Mouse (Mus musculus) brain, adult 2 months (tissue): ENCODE results near the gene Hmga1b.
A peak's percentile ranks its signal among the peaks of the same experiment; 100 is the strongest.
"Not testable (repeated sequence)": the region's sequence is repeated elsewhere in the genome, so short reads cannot be mapped to it uniquely, and the experiment has no call there.

Experiments
- DNase-seq: peaks from one replicate; pipeline ENCODE4 v3.0.0; 2011; ENCODE audit warnings: low read depth, low spot score

Gene Hmga1b

DNA sequence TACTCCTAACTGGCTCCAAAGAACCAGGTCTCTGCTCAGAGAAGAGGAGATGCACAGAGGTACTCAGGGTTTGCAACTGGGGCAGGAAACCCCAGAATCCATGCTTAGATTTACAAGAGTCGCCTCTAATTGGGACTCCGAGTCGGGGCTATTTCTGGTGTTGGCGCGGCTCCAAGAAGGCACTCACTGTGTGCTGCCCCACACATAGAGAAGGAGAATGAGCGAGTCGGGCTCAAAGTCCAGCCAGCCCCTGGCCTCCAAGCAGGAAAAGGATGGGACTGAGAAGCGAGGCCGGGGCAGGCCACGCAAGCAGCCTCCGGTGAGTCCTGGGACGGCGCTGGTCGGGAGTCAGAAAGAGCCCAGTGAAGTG, at the start of gene Hmga1b:
Gene Hmga1b (plus strand): TSS at position 123 of the 370 bp plus-strand sequence.
- not testable (repeated sequence) for DNase-seq

DNA sequence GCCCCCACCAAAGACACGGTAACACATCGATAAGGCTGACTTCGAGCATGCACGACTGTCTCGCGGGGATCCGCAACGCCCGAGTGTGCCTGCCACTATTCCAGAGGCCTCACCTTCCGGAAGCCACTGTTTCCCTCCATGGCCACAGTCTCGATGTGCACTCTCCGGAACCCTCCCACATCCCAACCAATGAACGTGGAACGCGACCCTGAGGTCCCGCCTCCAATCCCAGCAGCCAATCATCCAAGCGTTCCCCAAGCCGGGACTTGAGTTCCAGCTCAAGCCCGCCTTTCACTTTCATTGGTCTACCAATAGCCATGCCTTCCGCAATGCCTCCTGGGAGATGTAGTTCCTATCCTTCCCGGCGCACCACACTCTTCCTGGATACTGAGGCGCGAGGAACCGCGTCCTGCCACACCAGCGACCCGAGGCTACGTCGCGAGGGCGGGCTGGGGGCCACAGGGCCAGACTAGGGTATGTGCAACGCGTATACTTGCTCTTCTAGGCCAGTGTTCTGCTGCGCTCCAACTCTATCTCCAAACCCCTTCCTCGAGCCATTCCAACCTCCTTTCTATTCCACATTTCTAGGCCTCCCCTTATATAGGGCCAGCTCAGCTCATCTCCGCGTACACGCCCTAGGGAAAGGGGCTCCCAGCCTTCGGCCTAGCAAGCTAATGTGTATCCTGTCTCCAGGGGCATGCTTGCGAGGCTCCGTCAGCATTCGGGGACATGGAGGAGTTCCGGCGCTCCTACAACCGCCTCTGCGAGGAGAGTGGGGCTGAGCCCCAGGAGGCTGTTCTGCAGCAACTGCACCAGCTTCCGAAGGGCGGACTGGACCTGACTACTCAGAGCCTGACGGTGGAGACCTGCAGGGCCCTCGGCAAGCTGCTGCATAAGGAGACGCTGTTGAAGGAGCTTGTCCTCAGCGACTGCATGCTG, 48.7 kb upstream of the Hmga1b start, which contains the start of the genes Cenpx and Lrrc45:
Gene Cenpx (minus strand): TSS at position 159 of the 939 bp plus-strand sequence.
Gene Lrrc45 (plus strand): TSS at position 346 of the 939 bp plus-strand sequence.
- DNase-seq = peak; percentile 99

DNA sequence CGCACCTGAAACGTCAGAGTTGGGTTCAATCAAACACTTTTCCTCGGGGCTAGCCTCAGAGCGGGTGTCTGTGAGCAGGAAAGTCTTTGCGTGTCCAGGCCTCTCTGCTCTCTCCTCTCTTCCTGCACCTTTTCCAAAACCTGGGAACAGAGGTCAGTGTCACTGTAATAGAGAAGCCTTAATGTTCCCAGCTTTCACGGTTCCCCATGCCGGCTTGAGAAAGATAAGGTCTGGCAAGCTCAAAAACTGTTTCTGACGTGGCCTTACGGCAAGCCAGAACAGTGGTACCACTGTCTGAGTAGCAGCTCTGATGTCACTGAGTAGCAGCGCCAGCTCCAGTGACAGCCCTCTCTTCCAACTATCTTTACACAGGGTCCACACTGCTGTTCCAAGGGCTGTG, 48.0 kb upstream of the Hmga1b start:
- DNase-seq = no peak

DNA sequence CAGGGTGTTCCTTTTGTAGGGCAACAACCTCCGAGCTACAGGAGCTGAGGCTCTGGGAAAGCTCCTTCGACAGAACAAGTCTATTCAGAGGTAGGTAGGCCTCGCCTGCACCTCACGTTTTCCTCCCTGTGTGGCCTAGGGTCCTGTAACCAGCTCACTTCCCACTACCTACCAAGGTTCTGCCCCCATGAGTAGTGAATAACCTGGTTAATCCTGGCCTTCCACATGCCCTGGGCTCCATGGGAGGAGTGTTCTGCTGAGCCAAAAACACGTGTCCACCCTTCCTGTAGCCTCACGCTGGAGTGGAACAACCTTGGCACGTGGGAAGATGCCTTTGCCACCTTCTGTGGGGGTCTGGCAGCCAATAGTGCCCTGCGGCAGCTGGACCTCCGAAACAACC, 47.5 kb upstream of the Hmga1b start:
- no peak for DNase-seq

DNA sequence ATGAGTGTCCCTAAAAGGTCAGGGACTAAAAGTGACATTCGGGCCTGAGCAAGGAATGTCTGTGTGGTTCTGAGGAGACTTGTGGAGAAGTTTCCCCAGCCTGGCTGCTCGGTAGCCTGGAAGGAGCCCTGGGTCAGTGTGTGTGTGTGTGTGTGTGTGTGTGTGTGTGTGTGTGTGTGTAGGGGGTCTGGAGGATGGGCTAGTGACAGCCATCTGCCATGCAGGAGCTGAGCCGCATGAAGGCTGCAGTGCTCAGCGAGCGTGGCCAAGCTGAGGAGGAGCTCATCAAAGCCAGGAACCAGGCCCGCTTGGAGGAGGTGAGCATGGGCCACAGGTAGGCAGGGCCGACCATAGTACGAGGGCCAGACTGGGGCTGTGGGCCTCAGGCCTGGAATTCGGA, 43.4 kb upstream of the Hmga1b start:
- DNase-seq = no peak

DNA sequence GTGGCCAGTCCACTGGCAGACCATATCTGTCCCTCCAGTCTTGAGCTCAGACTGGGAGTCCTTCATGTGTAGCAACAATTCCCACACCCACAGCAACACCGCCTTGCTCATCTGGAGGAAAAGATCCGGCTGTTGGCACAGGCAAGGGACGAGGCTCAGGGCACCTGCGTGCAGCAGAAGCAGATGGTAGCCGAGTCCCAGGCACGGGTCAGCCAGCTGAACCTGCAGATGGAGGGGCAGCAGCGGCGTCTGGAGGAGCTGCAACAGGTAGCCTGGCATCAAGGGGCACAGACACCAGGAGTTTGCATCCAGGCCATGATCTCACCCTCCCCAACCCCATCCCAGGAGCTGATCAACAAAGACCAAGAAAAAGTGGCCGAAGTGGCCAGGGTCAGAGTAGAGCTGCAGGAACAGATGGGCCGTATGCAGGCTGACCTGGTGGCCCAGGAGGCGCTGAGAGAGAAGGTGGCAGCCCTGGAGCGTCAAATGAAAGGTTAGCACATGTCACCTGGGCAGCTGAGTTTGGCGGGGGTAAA, 42.7 kb upstream of the Hmga1b start:
- no peak for DNase-seq

DNA sequence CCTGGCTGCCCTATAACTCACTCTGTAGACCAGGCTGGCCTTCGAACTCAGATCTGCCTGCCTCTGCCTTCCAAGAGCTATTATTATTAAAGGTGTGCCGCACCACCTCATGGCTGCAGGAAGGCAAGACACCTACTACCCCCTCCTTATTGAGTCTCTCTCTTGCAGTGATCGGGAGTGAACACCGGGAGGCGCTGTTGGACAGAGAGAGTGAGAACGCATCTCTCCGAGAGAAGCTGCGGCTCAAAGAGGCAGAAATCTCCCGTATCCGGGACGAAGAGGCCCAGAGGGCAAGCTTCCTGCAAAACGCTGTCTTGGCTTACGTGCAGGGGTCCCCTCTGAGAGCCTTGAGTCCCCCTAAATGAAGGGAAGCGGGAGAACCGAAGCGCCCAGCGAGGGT, 42.1 kb upstream of the Hmga1b start:
- DNase-seq = peak; percentile 96

DNA sequence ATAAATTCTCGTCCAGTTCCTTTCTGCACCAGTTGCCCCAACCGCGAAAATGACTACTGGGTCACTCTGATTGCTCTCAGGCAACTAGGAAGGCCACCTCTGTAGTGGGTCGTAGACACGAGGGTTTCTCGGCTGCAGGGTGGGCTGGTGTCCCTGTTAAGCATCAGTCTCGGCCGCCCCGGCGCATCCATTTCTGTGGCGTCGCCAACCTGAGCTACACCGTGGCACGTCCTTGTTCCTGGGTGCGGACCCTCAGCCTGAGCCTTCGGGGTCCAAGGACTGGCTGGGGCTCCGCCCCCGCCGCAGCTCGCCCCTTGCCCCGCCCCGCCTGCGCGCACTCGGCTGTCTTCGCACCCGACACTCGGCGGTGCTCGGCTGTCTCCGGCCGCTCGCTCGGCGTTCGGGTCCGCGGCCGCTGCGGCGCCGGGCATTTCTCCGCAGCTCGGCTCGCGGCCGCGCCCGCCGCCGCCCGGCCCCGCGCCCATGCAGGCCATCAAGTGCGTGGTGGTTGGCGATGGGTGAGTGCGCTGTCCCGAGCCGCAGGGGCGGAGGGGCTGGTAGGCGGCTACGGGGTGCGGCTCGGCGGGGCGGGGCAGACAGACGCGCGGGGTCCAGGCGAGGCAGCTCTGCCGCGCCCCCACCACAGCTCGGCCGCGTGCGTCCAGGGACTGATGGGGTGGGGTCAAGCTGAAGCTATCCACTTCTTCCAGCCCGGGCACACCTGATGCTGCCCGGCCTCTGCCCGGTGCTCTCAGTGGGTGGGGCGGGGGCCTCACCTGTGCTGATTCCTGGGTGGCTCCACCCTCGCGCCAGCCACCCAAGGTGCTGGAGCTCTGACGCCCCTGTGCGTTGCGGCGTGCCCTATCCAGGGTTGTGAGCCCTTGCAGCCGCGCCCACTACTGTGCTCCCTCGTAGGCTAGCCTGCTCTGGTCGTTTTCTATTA, 41.2 kb upstream of the Hmga1b start, which contains the start of gene Rac3:
Gene Rac3 (plus strand): TSS at position 347 of the 943 bp plus-strand sequence.
- peak; percentile 71 for DNase-seq

DNA sequence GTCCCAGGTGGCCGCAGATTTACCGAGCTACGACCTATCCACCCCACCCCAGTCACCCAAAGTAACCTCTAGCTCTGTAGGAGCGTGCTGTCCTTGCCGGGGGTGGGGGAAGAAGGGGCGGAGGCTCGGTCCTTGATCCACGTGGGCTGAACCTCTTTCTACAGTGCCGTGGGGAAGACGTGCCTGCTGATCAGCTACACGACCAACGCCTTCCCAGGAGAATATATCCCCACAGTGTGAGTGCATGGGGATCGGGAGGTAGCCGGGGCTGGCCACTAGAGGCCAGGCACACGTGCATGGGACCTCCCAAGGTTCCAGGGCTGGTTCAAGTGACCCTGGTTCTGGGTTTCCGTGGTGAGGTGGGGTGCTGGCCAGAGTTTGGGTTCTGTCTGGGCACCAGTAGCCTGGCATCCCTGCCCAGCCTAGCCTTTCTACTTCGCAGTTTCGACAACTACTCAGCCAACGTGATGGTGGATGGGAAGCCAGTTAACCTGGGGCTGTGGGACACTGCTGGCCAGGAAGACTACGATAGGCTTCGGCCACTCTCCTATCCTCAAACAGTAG, 40.4 kb upstream of the Hmga1b start:
- DNase-seq = no peak

DNA sequence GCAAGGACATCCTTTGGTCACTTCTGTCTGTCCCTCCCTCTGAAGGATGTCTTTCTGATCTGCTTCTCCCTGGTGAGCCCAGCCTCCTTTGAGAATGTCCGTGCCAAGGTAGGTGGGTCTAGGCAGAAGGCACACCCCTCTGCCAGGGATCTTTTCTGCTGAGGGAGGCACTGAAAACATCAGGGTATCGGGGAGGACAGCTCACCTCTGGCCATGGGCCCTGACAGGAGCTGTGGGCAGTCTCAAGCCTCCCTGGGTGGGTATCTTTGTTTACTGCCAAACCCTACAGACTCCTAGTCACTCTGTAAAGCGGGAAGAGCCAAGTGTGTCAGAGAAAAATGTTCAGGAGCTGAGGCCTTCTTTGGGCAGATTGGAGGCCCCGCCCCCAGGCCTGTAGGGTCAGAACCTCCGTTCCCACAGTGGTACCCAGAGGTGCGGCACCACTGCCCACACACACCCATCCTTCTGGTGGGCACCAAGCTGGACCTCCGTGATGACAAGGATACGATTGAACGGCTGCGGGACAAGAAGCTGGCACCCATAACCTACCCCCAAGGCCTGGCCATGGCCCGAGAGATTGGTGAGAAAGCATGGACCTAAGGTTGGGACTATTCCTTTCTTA, 39.7 kb upstream of the Hmga1b start:
- no peak for DNase-seq

DNA sequence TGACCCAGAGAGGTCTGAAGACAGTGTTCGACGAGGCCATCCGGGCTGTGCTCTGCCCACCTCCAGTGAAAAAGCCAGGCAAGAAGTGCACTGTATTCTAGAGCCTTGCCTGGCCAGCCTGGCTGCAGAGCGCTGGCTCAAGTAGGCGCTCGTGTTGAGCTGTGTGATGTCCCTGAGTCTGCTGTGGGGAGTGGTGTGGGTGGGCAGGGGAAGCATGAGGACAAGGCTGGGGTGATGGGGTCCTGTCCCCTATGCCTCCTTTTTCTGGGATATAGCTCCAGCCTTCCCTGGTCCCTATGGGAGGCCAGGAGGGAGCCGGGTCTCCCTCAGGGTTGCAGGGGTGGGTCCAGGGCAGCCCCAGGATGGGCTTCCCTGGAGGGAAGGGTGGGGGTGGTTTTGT, 39.1 kb upstream of the Hmga1b start:
- DNase-seq = no peak

DNA sequence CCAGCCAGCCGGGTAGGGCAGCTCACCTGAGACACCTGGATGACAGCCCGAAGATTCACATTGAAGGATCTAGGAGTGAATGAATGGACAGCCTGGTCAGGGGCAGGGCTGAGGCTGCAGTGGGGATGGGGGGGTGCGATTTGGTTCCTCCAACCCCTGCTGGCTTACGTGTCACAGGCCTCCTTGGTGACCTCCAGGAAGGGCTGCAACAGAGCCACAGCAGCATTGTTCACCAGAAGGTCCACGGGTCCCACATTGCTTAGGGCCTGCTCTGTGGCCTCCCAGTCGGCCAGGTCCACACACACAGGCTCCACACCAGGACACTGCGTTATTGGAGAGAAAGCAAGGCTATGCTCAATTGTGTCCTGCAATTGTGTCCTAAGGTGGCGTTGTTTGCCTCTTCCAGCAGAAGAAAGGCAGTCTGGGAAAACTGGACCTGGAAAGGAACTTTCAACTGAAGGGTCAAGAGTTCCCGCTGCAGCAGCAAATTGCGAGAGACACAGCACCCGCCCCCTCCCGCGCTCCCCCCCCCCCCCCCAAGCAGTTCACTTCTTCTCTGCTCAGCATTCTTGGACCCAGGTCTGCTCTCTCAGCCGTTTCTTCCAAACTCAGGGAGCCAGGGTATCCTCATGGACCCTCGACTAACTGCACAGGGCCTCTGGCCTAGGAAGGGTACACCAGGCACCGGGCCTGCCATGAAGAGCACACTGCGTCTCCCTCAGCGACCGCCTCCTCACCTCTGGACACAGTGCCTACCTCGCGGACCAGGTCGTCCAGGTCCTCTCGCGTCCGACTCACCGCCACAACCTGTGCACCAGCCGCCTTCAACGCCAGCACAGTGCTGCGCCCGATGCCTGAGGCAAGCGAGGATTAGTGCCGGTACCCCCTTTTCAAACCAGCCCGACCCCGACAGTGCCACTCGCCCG, 36.1 kb upstream of the Hmga1b start:
- DNase-seq = no peak

DNA sequence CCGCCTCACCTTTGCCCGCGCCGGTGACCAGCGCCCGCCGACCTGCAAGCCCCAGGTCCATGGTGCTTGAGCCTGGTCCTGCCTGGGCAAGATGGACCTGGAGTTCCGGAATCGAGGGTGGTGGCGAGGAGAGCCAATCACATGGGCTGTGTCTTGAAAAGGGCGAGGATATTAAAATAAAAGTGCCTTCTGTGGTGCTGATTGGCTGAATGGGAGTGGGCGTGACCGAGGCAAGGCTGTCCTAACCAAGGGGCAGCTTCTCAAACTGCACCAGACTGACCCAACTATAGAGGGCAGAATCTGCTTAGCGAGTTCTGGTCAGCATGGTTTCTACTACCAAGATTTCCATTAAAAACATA, 35.4 kb upstream of the Hmga1b start, which contains the start of gene Dcxr:
Gene Dcxr (minus strand): TSS at position 113 of the 359 bp plus-strand sequence.
- DNase-seq = peak; percentile 94

DNA sequence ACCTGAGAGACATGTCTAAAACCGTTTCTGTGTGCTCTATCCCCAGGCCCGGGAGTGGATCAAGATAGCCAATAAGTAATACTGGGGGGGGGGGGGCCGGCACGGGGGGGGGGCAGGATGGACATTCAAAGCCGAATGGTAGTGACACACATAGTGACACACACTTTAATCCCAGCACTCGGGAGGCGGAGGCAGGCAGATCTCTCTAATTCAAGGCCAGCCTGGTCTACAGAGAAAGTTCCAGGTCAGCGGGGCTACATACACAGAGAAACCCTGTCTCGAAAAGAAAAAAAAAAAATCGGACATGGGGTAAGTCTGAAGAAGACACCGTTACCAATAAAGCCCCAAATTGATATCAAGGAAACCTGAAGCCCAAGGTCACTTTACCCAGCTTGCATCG, 35.0 kb upstream of the Hmga1b start:
- no peak for DNase-seq

DNA sequence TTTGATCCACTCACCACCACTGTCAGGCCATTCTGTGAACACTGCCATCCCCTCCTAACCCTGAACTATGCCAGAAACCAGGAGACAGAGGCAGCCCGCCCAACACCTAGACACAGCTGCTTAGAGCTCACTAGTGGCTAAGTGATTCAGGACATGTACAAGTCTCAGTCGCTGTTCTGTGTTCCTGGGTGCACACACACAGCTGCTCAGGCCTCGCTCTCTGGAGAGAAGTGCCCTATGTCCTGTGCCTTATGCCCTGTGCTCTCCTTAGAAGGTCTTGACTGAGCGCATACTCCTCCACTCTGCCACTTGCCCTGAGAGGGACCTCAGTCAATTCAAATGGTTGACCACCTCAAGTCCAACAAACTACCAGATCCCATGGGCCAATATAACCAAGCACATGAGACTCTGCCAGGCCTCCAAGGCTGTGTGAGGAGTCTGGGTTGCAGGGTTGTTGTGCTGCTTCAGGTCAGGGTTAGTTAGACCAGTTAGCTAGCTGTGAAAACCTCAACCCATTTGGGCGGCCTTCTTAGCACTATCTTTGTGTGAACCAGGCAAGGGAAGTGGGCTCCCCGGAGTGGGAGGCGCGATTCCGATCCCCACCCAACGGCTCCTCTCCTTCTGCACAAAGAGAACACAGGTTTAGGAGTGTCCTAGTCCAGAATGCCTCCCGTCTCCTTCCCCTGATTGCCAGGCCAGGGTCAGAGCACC, 33.9 kb upstream of the Hmga1b start:
- DNase-seq = no peak

DNA sequence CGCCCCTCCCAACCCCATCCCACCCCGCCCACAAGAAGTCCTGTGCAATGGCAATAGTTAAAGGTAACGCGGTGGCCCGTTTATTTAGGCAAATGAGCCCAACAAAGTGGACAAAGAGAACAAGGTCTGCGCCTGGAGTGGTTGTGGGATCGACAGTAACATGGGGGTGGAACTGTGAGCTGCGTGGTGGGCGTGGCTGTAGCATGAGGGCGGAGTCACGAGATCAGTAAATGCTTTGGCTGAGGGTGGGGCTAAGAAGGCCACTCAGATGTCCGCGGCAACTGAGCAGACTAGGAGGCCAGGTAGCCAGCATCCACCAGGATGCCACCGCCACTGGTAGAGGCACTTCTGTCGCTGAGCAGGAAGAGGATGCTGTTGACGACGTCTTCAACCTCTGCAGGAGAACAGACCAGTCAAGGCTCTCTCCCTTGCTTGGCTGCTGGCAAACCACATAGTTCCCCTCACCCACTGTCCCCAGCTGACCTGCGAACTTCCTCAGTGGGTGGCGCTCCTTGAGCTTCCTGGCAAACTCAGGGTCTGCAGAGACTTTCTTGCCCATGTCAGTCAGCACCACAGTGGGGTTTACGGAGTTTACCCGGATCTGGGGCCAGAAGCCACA, 33.1 kb upstream of the Hmga1b start:
- peak; percentile 32 for DNase-seq

DNA sequence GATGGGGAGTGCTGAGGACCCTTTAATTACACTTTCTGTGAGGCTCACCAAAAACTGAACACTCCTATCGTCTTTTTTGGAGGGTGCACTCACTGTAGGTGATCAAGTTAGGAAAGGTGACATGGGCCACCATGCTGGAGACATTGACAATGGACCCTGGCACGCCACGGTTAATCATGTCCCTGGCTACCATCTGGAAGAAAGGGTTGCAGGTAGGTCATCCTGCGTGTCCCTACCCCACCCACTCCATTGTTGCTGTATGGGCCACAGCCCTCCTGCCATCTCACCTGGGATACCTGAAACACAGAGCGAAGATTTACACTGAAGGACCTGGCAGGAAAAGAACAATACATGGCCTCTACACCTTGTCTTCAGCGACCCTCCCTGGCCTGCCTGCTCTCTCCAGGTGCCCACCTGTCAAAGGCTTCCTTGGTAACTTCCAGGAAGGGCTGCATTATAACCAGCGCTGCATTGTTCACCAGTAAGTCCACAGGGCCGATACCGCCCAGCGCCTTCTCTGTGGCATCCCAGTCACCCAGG, 32.2 kb upstream of the Hmga1b start:
- no peak for DNase-seq

DNA sequence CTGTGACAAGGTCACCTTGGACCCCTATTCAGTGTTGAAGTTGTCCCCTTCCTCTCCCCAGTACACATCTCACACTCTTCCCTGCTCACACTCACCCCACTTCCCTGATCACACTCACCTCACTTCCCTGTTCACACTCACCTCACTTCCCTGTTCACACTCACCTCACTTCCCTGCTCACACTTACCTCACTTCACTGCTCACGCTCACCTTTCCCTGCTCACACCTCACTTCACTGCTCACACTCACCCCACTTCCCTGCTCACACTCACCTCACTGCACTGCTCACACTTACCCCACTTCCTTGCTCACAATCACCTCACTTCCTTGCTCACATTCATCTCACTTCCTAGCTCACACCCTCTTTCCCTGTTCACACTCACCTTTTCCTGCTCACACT, 31.2 kb upstream of the Hmga1b start:
- DNase-seq = no peak
